ENCODE assay signal across 8 mouse cellular contexts in the genomic region with DNA sequence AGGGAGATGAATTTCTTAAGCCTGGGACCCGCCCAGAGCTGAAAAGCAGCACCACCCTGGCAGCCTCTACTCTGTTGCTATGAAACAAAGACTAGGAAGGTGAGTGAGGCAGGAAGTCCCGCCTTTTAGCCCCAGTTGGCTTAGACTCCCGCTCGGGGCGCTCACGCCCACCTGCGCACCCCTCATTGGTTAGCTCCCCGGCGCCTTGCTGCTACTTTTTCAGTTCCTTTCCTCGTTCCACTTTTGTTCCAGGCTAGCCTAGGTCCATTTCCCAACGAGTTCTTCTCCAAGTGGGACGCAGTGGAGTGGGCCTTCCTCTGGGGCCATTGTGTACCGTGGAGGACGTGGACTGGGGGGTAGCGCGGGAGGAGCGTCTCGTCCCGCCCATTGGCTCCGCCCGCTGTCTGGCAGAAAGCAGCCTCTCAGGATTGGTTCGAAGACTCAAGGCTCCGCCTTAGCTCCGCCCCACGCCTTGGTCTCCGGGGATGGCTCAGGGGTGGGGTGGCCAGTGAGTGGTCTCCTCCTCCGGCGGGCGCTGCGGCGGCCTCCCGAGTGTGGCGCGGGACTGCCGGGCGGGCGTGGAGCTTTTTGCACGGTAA. TPM values are rescaled to one million over a fixed set of nuclear protein-coding genes. Genes with fewer than 3 reads are reported as not detected.
DNase-seq lines count a peak whose midpoint lies in the region; ATAC-seq lines count a peak whose summit lies in the region.

Gene Cblb, plus strand, starts transcription at position 135 of the 599 bp plus-strand sequence.

- peak within 1 kb of the TSS; percentile 93 for H3K27ac ChIP-seq in forebrain, embryonic 11.5 days (ENCODE audit: low read depth, low read length)
- H3K27ac ChIP-seq in heart, embryonic 16.5 days (ENCODE audit: low read length) = peak within 1 kb of the TSS; percentile 98
- H3K27ac ChIP-seq in liver, embryonic 15.5 days (replicated peaks) = peak within 1 kb of the TSS; percentile 80
- H3K27ac ChIP-seq in neural tube, embryonic 12.5 days = peak within 1 kb of the TSS; percentile 91

- H3K4me1 ChIP-seq in forebrain, embryonic 11.5 days (replicated peaks; ENCODE audit: control insufficient read depth, insufficient read depth, low read length) = no peaks in the 10 kb centered on the region; the same call in 1 of the 2 replicates
- peaks cover 28% of the 10 kb centered on the region for H3K4me1 ChIP-seq in heart, embryonic 16.5 days (ENCODE audit: control insufficient read depth, insufficient read depth, low read length)
- H3K4me1 ChIP-seq in liver, embryonic 15.5 days (replicated peaks) = peaks cover 23% of the 10 kb centered on the region
- H3K4me1 ChIP-seq in neural tube, embryonic 12.5 days = peaks cover 32% of the 10 kb centered on the region

- H3K9ac ChIP-seq in forebrain, embryonic 11.5 days (ENCODE audit: low read length) = peak within 1 kb of the TSS; percentile 94
- peak within 1 kb of the TSS; percentile 99 for H3K9ac ChIP-seq in heart, embryonic 16.5 days (ENCODE audit: low read length)
- peak within 1 kb of the TSS; percentile 80 for H3K9ac ChIP-seq in liver, embryonic 15.5 days
- peak within 1 kb of the TSS; percentile 93 for H3K9ac ChIP-seq in neural tube, embryonic 12.5 days

- peak; percentile 100 for ATAC-seq in forebrain, embryonic 11.5 days (replicated peaks; ENCODE audit: low FRiP score)
- peak; percentile 99 for ATAC-seq in heart, embryonic 16.5 days (replicated peaks; ENCODE audit: extremely low read depth, insufficient read depth, low FRiP score)
- peak; percentile 98 for ATAC-seq in liver, embryonic 15.5 days (ENCODE audit: insufficient read depth)
- peak; percentile 99 for ATAC-seq in neural tube, embryonic 12.5 days (ENCODE audit: low FRiP score, low read depth)

- peak within 1 kb of the TSS; percentile 70 for H3K4me2 ChIP-seq in forebrain, embryonic 11.5 days (ENCODE audit: low read depth, low read length, severe bottlenecking)
- H3K4me2 ChIP-seq in heart, embryonic 16.5 days (ENCODE audit: low read depth, low read length) = peak within 1 kb of the TSS; percentile 68
- peak within 1 kb of the TSS; percentile 98 for H3K4me2 ChIP-seq in liver, embryonic 15.5 days
- H3K4me2 ChIP-seq in neural tube, embryonic 12.5 days (replicated peaks) = peak within 1 kb of the TSS; percentile 70

- H3K36me3 ChIP-seq in forebrain, embryonic 11.5 days (ENCODE audit: control insufficient read depth, insufficient read depth, low read length) = no peaks in the 10 kb centered on the region; the same call in 1 of the 2 replicates
- peaks cover 11% of the 10 kb centered on the region for H3K36me3 ChIP-seq in heart, embryonic 16.5 days (ENCODE audit: control insufficient read depth, insufficient read depth)
- H3K36me3 ChIP-seq in liver, embryonic 15.5 days (replicated peaks) = no peaks in the 10 kb centered on the region
- H3K36me3 ChIP-seq in neural tube, embryonic 12.5 days = peaks cover 19% of the 10 kb centered on the region; the same call in 1 of the 2 replicates

- WGBS in forebrain, embryonic 11.5 days = under 1% methylated on average over 37 of the region's 38 CpGs
- 0% methylated on average over 38 of the region's 38 CpGs for whole genome bisulfite sequencing in heart, embryonic 16.5 days
- under 1% methylated on average over 37 of the region's 38 CpGs for WGBS in liver, embryonic 15.5 days (ENCODE audit: insufficient replicate concordance)
- WGBS in neural tube, embryonic 12.5 days = under 1% methylated on average over 32 of the region's 38 CpGs

- no peaks in the 10 kb centered on the region for H3K27me3 ChIP-seq in forebrain, embryonic 11.5 days (ENCODE audit: control insufficient read depth, insufficient read depth, low read length)
- H3K27me3 ChIP-seq in heart, embryonic 16.5 days (ENCODE audit: control insufficient read depth, insufficient read depth, low read length) = no peaks in the 10 kb centered on the region
- no peaks in the 10 kb centered on the region for H3K27me3 ChIP-seq in liver, embryonic 15.5 days
- no peaks in the 10 kb centered on the region for H3K27me3 ChIP-seq in neural tube, embryonic 12.5 days (replicated peaks)

- DNase-seq in CD8-positive naive resting alpha-beta T cell, adult 2 months (ENCODE audit: low read depth in 2 of 2, low spot score in 2 of 2) = peak; percentile 96
- DNase-seq in c-Kit-positive CD71-negative TER-119-negative erythroid progenitor cells, embryonic 14.5 days (ENCODE audit: low read depth) = peak; percentile 99
- DNase-seq in forebrain, embryonic 11.5 days (ENCODE audit: low spot score) = peak; percentile 97
- DNase-seq in kidney, postnatal 36 days = peak; percentile 98 to 99
- peak; percentile 96 for DNase-seq in telencephalon, adult 2 months (ENCODE audit: low read depth, low spot score)

- H3K4me3 ChIP-seq in forebrain, embryonic 11.5 days (ENCODE audit: low read depth, low read length) = peak within 1 kb of the TSS; percentile 90
- peak within 1 kb of the TSS; percentile 94 for H3K4me3 ChIP-seq in heart, embryonic 16.5 days (ENCODE audit: low read length)
- peak within 1 kb of the TSS; percentile 87 for H3K4me3 ChIP-seq in liver, embryonic 15.5 days (replicated peaks)
- peak within 1 kb of the TSS; percentile 88 for H3K4me3 ChIP-seq in neural tube, embryonic 12.5 days

- H3K9me3 ChIP-seq in forebrain, embryonic 11.5 days (ENCODE audit: control insufficient read depth, low read length) = no peaks in the 10 kb centered on the region
- H3K9me3 ChIP-seq in heart, embryonic 16.5 days (replicated peaks; ENCODE audit: control insufficient read depth, low read length) = no peaks in the 10 kb centered on the region
- H3K9me3 ChIP-seq in liver, embryonic 15.5 days (replicated peaks) = no peaks in the 10 kb centered on the region
- H3K9me3 ChIP-seq in neural tube, embryonic 12.5 days = no peaks in the 10 kb centered on the region

RNA-seq across cellular contexts. Expression of gene Cblb, which starts in this region (rescaled TPM):
- polyA plus RNA-seq in forebrain, embryonic 11.5 days (2014; fragmentation: Nextera tagmentation; extraction: Ambion mirVana) = 41.9 and 42.9 TPM in 2 replicates
- polyA plus RNA-seq in heart, embryonic 16.5 days (2015; fragmentation: Nextera tagmentation; extraction: Ambion mirVana) = 10.5 and 12.0 TPM in 2 replicates
- 1.8 TPM in 2 replicates for polyA plus RNA-seq in liver, embryonic 15.5 days (2015; fragmentation: Nextera tagmentation; extraction: Ambion mirVana)
- polyA plus RNA-seq in neural tube, embryonic 12.5 days (2016; fragmentation: Nextera tagmentation; extraction: Ambion mirVana) = 28.0 and 31.5 TPM in 2 replicates

Comparison
In these comparisons a context has a peak if more than half of its experiments do, and no peak if none do; other contexts are left out.
1. Peak in every context shown above with its lines: DNase-seq, ATAC-seq, H3K4me3 ChIP-seq and H3K27ac ChIP-seq.